Mouse (Mus musculus) embryonic fibroblast, embryonic 13.5 days (primary cell): ENCODE results near the gene Limk1.

Experiments used
- CTCF ChIP-seq: IDR thresholded peaks from 2 replicates; pipeline ENCODE4 v1.5.1; 2011; ENCODE audit warnings: mild to moderate bottlenecking, control low read depth, low read length, moderate library complexity, borderline replicate concordance; ENCODE audit not compliant: insufficient read depth
- POLR2A ChIP-seq: IDR thresholded peaks from 2 replicates; pipeline ENCODE4 v1.6.1; 2011; ENCODE audit warnings: low read depth, mild to moderate bottlenecking, control low read depth, low read length, moderate library complexity

GRCm38 (mm10) chr5:134686541-134686940, 1.9 kb downstream of the Limk1 start:
- TF ChIP-seq CTCF = no peak
- TF ChIP-seq POLR2A = no peak
